Mouse (Mus musculus): ENCODE data around the gene Cd5. TPM values are rescaled to one million over a fixed set of nuclear protein-coding genes. Genes with fewer than 3 reads are reported as not detected.

Gene Cd5
- polyA plus RNA-seq, 1 experiment from 2014 or later, result not detected

DNA sequence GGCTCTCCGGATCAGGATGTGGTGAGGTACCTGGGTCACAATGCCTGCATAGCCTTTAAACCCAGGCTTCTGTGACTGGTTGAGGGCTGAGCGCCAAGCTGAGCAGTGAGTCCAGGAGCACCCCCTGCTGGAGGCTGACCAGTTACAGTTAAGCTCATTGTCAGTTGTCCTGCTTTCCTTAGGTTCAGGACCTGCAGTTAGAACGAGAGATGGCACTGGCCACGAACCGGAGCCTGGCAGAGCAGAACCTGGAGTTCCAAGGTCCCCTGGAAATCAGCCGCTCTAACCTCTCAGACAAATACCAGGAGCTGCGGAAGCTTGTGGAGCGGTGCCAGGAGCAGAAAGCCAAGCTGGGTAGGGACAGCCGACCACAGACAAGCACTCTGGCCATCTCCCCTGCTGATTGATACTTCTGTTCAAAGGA, 28.7 kb downstream of the Cd5 start:
- Histone ChIP-seq H3K9ac (no peak overlapping the region), H3K36me3 (peaks cover 70% of the 10 kb centered on the region), H3K27ac (no peak overlapping the region), H3K9me3 (replicated peaks) (no peaks in the 10 kb centered on the region), H3K4me3 (replicated peaks) (no peak overlapping the region), H3K27me3 (no peaks in the 10 kb centered on the region), H3K4me1 (replicated peaks) (peaks cover 16% of the 10 kb centered on the region), H3K4me2 (no peak overlapping the region)
- WGBS (ENCODE audit: insufficient replicate concordance), result 76% methylated on average over 9 of the region's 9 CpGs
- DNase-seq, result no peak
- ATAC-seq (ENCODE audit: low read depth), result peak; percentile 10; the same call in 1 of the 2 replicates

DNA sequence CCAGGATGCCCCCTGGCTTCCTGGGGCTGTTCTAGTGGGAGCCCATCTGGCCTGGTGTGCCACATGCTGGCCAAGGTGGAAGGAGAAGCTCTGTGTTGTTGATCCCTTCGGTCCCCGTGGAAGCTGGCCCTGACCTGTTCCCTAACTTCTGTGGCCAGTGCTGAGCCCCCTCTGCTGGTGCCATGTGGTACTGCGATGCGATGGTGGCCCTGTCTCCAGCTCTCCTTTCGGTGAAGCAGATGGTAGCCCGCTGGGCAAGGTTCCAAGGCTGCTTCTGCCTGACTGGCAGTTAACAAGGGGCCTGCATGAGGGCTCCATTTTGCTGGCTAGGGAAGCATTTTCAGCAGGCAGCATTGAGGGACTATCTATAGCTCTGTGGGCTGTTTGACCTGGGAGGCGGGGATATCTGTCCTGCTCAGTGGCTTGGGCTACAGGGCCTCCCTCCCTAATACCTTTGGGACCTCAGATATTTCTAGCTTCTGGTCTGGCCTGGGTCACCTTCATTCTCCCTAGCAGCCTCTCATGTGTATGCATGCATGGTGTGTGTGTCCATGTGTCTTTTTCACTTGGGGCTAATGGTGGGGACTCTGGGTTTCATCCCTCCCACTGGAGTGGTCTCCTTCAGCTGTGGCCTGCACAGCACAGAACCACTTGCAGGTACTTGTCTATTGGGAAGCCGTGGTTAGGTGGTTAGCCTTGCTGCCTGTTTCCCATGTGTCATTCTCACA, 29.3 kb downstream of the Cd5 start:
- Histone ChIP-seq H3K36me3 (peaks cover 70% of the 10 kb centered on the region), H3K4me3 (replicated peaks) (no peak overlapping the region), H3K4me2 (no peak overlapping the region), H3K9ac (peak overlapping the region; percentile 34; the same call in 1 of the 2 replicates), H3K27me3 (no peaks in the 10 kb centered on the region), H3K27ac (0 out of 2 replicates have a peak overlapping the region, but pooled peaks have one; percentile 20), H3K9me3 (replicated peaks) (no peaks in the 10 kb centered on the region), H3K4me1 (replicated peaks) (peaks cover 22% of the 10 kb centered on the region)
- peak; percentile 61 for ATAC-seq (ENCODE audit: low read depth)
- peak; percentile 76 for DNase-seq
- WGBS (ENCODE audit: insufficient replicate concordance), result 22% methylated on average over 8 of the region's 8 CpGs

DNA sequence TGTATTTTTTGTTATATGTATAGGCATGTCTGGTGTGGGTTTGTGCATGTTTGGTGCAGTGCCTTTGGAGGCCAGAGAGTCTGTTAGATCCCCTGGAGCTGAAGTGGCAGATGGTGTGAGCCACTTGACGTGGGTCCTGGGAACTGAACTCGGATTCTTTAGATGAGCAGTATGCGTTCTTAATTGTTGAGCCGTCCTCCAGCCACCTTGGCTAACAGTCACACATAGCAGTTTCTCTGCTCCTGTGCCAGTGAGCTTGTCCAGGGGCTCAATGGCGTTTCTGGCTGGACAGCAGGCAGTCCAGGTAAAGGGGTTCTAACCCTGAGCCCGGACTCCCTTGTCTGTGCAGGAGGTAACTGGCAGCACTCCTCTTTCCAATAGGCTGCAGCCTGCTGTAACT, 29.9 kb downstream of the Cd5 start:
- ATAC-seq (ENCODE audit: low read depth), result no peak

DNA sequence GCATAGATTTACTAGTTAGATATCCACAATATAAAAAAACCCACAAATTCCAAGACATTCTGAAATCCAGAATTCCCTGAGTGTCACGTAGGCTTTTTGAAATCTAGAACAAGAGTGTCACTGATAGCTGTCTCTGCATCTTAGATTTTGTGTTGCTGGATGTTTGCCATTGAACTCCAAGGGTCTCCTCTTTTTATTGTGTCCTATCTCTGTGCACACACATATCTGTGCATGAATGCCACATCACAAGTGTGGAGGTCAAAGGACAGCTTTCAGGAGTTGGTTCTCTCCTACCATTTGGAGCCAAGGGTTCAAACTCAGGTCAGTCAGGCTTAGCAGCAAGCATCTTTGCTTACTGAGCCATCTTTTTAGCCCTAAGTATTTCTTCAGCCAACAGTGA, 30.9 kb downstream of the Cd5 start:
- ATAC-seq (ENCODE audit: low read depth), result no peak
- no peak overlapping the region for H3K27ac ChIP-seq
- 79% methylated on average over 1 of the region's 1 CpGs for WGBS (ENCODE audit: insufficient replicate concordance)
- H3K27me3 ChIP-seq, result no peaks in the 10 kb centered on the region
- peaks cover 57% of the 10 kb centered on the region for H3K36me3 ChIP-seq
- peaks cover 38% of the 10 kb centered on the region for H3K4me1 ChIP-seq (replicated peaks)
- H3K4me3 ChIP-seq (replicated peaks), result no peak overlapping the region
- H3K9ac ChIP-seq, result no peak overlapping the region
- no peaks in the 10 kb centered on the region for H3K9me3 ChIP-seq (replicated peaks)
- DNase-seq, result no peak
- no peak overlapping the region for H3K4me2 ChIP-seq

More for the DNA sequence above, 29.9 kb downstream of the Cd5 start:
- H3K4me2 ChIP-seq, result no peak overlapping the region
- H3K36me3 ChIP-seq, result peaks cover 67% of the 10 kb centered on the region
- H3K9me3 ChIP-seq (replicated peaks), result no peaks in the 10 kb centered on the region
- H3K9ac ChIP-seq, result peak overlapping the region; percentile 34; the same call in 1 of the 2 replicates
- H3K4me3 ChIP-seq (replicated peaks), result no peak overlapping the region
- peaks cover 27% of the 10 kb centered on the region for H3K4me1 ChIP-seq (replicated peaks)
- H3K27me3 ChIP-seq, result no peaks in the 10 kb centered on the region
- no peak for DNase-seq
- peak overlapping the region; percentile 20; the same call in 1 of the 2 replicates for H3K27ac ChIP-seq
- 68% methylated on average over 6 of the region's 6 CpGs for WGBS (ENCODE audit: insufficient replicate concordance)

DNA sequence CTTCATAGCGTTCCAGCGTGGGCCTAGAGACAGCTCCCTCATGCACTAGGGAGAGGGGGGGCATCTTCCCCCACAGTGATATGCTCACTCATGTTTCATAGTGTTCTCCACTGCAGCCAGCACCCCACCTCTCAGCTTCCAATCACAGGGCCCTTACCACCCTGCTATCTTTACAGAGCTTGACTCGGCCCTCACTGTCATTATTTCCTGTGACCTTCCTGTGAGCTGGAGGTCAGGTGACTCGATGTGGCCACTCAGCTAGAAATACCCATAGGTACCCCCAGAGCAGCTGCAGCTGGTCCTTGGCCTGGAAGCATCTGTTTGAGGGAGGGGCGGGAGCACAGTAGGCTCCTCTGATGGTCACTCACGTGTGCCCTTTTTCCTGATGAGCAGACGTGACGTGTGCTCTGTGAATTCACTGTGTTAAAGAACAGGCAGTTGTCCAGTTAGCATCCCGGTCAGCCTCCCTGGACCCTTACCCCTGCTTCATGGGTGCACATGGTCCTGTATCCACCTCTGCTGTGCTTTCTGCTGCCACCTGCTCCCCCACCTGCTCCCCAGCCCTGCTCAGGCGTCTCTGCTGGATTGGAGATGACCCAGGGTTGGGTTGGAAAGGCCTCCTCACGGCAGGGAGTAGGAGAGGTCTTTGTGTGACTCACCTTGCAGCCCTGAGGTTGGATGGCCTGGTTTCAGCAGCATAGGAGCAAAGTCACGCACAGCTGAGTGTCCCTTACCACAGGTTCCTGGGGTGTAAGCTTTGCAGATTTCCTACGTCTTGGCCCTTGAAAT, 31.5 kb downstream of the Cd5 start:
- Histone ChIP-seq H3K4me1 (replicated peaks) (peaks cover 44% of the 10 kb centered on the region), H3K27me3 (no peaks in the 10 kb centered on the region), H3K4me2 (no peak overlapping the region), H3K9me3 (replicated peaks) (no peaks in the 10 kb centered on the region), H3K27ac (no peak overlapping the region), H3K4me3 (replicated peaks) (no peak overlapping the region), H3K9ac (no peak overlapping the region), H3K36me3 (peaks cover 51% of the 10 kb centered on the region)
- 71% methylated on average over 13 of the region's 13 CpGs for WGBS (ENCODE audit: insufficient replicate concordance)
- DNase-seq (no peak), ATAC-seq (ENCODE audit: low read depth) (no peak)

DNA sequence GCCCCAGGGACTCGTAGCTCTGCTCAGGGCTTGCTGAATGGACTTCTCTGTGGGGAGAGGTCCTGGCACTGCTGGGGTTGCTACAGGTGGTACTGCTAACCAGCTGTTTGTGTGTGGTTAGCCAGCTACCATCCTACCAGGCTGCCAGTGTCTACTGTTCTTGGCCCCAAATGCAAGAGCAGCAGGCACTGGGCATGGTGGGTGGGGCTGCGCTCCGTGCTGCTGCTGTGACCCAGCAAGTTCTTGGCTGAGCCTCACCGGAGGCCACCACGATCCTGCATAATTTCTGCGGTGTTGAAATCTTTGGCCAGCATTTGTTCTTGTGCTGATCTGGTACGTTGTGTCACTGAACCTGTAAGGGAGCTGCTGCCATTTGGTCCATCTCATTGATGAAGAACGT, 35.3 kb downstream of the Cd5 start:
- H3K4me2 ChIP-seq, result no peak overlapping the region
- WGBS (ENCODE audit: insufficient replicate concordance), result 67% methylated on average over 8 of the region's 8 CpGs
- no peak overlapping the region for H3K4me3 ChIP-seq (replicated peaks)
- no peaks in the 10 kb centered on the region for H3K27me3 ChIP-seq
- no peaks in the 10 kb centered on the region for H3K9me3 ChIP-seq (replicated peaks)
- H3K9ac ChIP-seq, result no peak overlapping the region
- ATAC-seq (ENCODE audit: low read depth) (no peak), DNase-seq (no peak)
- peaks cover 19% of the 10 kb centered on the region for H3K36me3 ChIP-seq
- H3K27ac ChIP-seq, result no peak overlapping the region
- peaks cover 69% of the 10 kb centered on the region for H3K4me1 ChIP-seq (replicated peaks)

DNA sequence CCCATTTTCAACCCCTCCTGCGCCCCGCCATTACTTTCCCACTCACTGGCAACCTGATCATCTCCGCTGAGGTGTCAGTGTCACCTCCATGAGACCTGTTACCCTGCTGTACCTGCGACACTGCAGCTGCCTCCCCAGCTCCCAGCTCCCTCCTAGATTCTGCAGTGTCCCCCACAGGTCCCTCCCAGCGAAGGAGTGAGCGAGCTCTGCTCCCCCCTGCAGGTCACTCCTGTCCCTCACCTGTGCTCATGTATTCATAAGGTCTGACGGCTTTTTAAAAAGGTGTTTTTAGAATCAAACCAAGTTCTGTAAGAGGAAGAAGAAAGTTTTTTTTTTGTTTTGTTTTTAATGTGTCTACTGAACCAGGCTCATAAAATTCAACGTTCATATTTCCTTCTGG, 36.7 kb downstream of the Cd5 start:
- ATAC-seq (ENCODE audit: low read depth) (no peak), DNase-seq (no peak)
- no peak overlapping the region; the same call in 1 of the 2 replicates for H3K27ac ChIP-seq
- no peak overlapping the region for H3K9ac ChIP-seq
- H3K27me3 ChIP-seq, result no peaks in the 10 kb centered on the region
- H3K4me2 ChIP-seq, result no peak overlapping the region
- H3K36me3 ChIP-seq, result peaks cover 6% of the 10 kb centered on the region
- peaks cover 83% of the 10 kb centered on the region for H3K4me1 ChIP-seq (replicated peaks)
- H3K9me3 ChIP-seq (replicated peaks), result no peaks in the 10 kb centered on the region
- WGBS (ENCODE audit: insufficient replicate concordance), result 74% methylated on average over 8 of the region's 8 CpGs
- no peak overlapping the region for H3K4me3 ChIP-seq (replicated peaks)

DNA sequence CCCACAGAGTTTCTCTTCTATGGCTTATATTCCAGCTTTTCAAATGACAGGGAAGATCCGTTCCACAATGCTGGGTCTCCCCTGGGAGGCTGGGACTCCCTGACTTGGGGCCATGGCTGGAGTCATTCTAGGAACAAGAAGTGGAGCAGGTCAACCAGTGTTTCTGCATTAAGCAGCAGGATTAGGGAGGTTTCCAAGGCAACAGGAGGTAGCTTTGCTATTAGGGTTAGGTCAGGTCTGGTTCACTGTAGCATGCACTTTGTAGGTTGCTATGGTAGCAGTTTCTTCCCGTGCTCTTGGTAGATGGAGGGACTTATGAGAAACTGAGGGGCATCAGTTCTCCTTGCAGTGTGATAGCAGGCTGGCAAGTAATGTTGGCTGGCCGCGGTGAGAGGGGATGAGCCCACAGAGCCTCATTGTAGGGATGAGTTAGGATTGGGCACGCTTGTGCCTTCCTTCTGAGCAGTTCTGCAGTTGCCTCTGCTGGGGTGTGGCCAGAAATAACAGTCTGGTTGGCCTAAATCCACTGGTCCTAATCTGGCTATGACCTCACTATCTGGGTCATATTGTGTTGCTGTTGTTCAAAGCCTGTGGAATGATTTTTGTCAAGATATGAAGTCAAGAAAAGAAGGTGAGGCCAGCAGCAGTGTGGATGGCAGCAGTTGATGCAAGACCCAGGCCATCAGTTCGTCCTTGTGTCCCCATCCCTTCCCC, 37.6 kb downstream of the Cd5 start:
- WGBS (ENCODE audit: insufficient replicate concordance), result 71% methylated on average over 6 of the region's 6 CpGs
- H3K4me2 ChIP-seq, result no peak overlapping the region
- peak overlapping the region; percentile 16; the same call in 1 of the 2 replicates for H3K9ac ChIP-seq
- ATAC-seq (ENCODE audit: low read depth), result no peak
- no peaks in the 10 kb centered on the region for H3K27me3 ChIP-seq
- peaks cover 91% of the 10 kb centered on the region for H3K4me1 ChIP-seq (replicated peaks)
- H3K4me3 ChIP-seq (replicated peaks), result no peak overlapping the region
- no peak overlapping the region for H3K27ac ChIP-seq
- no peaks in the 10 kb centered on the region; the same call in 1 of the 2 replicates for H3K36me3 ChIP-seq
- DNase-seq, result no peak
- no peaks in the 10 kb centered on the region for H3K9me3 ChIP-seq (replicated peaks)

DNA sequence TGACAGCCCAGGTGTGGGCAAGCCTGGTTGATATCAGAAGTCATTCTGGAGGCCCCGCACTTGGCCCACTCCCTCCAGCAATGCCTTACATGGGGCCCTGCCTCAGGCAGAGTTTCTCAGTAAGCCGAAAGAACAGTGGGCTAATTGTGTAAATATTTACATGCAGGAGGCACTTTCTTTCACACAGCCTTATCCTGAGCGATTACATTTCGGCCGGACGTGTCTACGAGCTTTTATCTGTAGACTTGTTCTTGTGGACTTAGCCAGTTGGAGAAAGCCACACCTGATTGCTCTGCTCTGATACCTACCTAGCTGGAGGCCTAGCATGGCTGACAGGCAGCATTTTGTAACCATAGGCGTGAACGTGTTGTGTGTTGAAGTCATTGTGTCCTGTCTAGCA, 39.0 kb downstream of the Cd5 start:
- peak; percentile 69 for ATAC-seq (ENCODE audit: low read depth)
- no peak for DNase-seq
- no peaks in the 10 kb centered on the region for H3K27me3 ChIP-seq
- H3K4me1 ChIP-seq (replicated peaks), result peaks cover 96% of the 10 kb centered on the region
- H3K4me2 ChIP-seq, result peak overlapping the region; percentile 32
- H3K9ac ChIP-seq, result peak overlapping the region; percentile 28
- WGBS (ENCODE audit: insufficient replicate concordance), result 20% methylated on average over 9 of the region's 9 CpGs
- H3K9me3 ChIP-seq (replicated peaks), result no peaks in the 10 kb centered on the region
- H3K4me3 ChIP-seq (replicated peaks), result no peak overlapping the region
- peak overlapping the region; percentile 58 for H3K27ac ChIP-seq
- no peaks in the 10 kb centered on the region; the same call in 1 of the 2 replicates for H3K36me3 ChIP-seq

DNA sequence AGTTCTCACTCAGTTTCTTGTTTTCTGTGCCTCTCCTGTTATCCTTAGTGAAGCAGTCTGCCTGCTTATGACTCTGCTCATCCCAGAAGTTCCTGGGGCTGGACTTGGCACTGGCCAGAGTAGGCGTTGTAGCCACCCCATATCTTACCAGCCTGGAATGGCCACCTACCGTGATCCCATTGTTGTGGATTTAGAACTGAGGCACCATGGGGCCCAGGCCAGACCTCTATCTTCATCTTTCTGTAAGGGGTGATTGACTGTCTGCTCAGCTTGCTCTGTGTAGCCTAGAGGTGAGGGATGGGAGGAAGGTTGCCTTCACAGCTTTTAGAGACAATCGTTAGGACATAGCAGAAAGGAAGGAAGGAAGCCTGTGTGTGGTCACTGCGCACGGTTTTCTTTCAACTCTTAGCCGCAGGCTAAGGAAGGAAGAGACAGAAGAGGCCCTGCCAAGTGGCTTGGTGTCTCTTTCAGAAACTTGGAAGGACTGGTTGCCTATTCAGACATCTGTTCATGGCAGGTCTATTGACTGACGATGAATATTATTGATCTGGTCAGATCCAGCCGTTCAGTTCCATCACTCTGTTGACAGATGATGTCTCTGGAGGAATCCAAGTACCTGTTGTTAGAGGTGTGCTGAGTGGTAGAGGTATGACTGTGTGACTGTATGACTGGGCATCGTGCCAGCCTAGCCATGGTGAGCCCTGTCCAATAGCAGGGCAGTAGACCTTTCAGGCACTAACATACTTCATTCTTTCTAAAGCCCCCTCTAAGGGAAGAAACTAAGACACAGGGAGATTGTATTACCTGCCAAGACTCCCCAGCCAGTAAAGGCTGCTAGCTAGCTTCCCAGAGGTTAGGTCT, 40.4 kb downstream of the Cd5 start:
- Histone ChIP-seq H3K4me3 (replicated peaks) (no peak overlapping the region), H3K4me2 (peak overlapping the region; percentile 10; the same call in 1 of the 2 replicates), H3K36me3 (no peaks in the 10 kb centered on the region; the same call in 1 of the 2 replicates), H3K9me3 (replicated peaks) (no peaks in the 10 kb centered on the region), H3K4me1 (replicated peaks) (peaks cover 93% of the 10 kb centered on the region), H3K27ac (peak overlapping the region; percentile 63), H3K9ac (peak overlapping the region; percentile 27; the same call in 1 of the 2 replicates), H3K27me3 (no peaks in the 10 kb centered on the region)
- WGBS (ENCODE audit: insufficient replicate concordance), result 31% methylated on average over 9 of the region's 9 CpGs
- DNase-seq, result no peak
- peak; percentile 18; the same call in 1 of the 2 replicates for ATAC-seq (ENCODE audit: low read depth)
